In genomic region chr4:26543833-26544232, GRCm38 (mm10) we compare ENCODE assay signal across 8 mouse cellular contexts.
A peak's percentile ranks its signal among the peaks of the same experiment; 100 is the strongest.
DNase-seq lines count a peak whose midpoint lies in the region; ATAC-seq and TF ChIP-seq lines count a peak whose summit lies in the region.

No protein-coding gene starts in this region.

- peak; percentile 81 for DNase-seq in kidney, postnatal 0 days (ENCODE audit: low spot score)
- peak; percentile 34 for DNase-seq in MEL-GATA-1-ER (ENCODE audit: extremely low read depth, low read depth)
- DNase-seq in embryonic facial prominence, embryonic 14.5 days (ENCODE audit: low spot score): peak; percentile 88
- DNase-seq in urinary bladder, postnatal 14 days (ENCODE audit: low spot score): no peak
- DNase-seq in ovary, postnatal 10 days (ENCODE audit: low spot score): no peak

- no peak for ATAC-seq in kidney, postnatal 0 days (replicated peaks; ENCODE audit: low FRiP score, low read depth)
- ATAC-seq in kidney, embryonic 15.5 days (replicated peaks; ENCODE audit: low FRiP score): no peak
- ATAC-seq in embryonic facial prominence, embryonic 14.5 days (ENCODE audit: low read depth): no peak
- ATAC-seq in midbrain, embryonic 15.5 days (replicated peaks): peak; percentile 80; the same call in 1 of the 2 replicates
- no peak for ATAC-seq in granulocyte monocyte progenitor cell, adult 5-6 weeks (replicated peaks; ENCODE audit: poor library complexity, severe bottlenecking)

- H3K9me3 ChIP-seq in kidney, postnatal 0 days (replicated peaks; ENCODE audit: low read length): no peaks in the 10 kb centered on the region
- no peaks in the 10 kb centered on the region for H3K9me3 ChIP-seq in kidney, embryonic 15.5 days (replicated peaks)
- no peaks in the 10 kb centered on the region for H3K9me3 ChIP-seq in embryonic facial prominence, embryonic 14.5 days (ENCODE audit: control insufficient read depth, low read length)
- H3K9me3 ChIP-seq in midbrain, embryonic 15.5 days: no peaks in the 10 kb centered on the region

- H3K27me3 ChIP-seq in kidney, postnatal 0 days (ENCODE audit: insufficient read depth, low read length): no peaks in the 10 kb centered on the region
- H3K27me3 ChIP-seq in kidney, embryonic 15.5 days: no peaks in the 10 kb centered on the region
- no peaks in the 10 kb centered on the region for H3K27me3 ChIP-seq in embryonic facial prominence, embryonic 14.5 days (replicated peaks; ENCODE audit: control insufficient read depth, insufficient read depth, low read length)
- no peaks in the 10 kb centered on the region for H3K27me3 ChIP-seq in midbrain, embryonic 15.5 days (replicated peaks)

- no peaks in the 10 kb centered on the region for H3K36me3 ChIP-seq in kidney, postnatal 0 days (ENCODE audit: insufficient read depth, low read length)
- no peaks in the 10 kb centered on the region for H3K36me3 ChIP-seq in kidney, embryonic 15.5 days
- H3K36me3 ChIP-seq in embryonic facial prominence, embryonic 14.5 days (ENCODE audit: control insufficient read depth, insufficient read depth, low read length): no peaks in the 10 kb centered on the region
- no peaks in the 10 kb centered on the region for H3K36me3 ChIP-seq in midbrain, embryonic 15.5 days (replicated peaks)

- no peaks in the 10 kb centered on the region for H3K4me1 ChIP-seq in kidney, postnatal 0 days (replicated peaks; ENCODE audit: insufficient read depth, low read length)
- no peaks in the 10 kb centered on the region for H3K4me1 ChIP-seq in kidney, embryonic 15.5 days
- H3K4me1 ChIP-seq in embryonic facial prominence, embryonic 14.5 days (ENCODE audit: control insufficient read depth, insufficient read depth, low read length): no peaks in the 10 kb centered on the region
- H3K4me1 ChIP-seq in midbrain, embryonic 15.5 days: no peaks in the 10 kb centered on the region

- H3K4me2 ChIP-seq in kidney, postnatal 0 days (ENCODE audit: low read length): no peak overlapping the region
- H3K4me2 ChIP-seq in kidney, embryonic 15.5 days: no peak overlapping the region
- H3K4me2 ChIP-seq in embryonic facial prominence, embryonic 14.5 days (ENCODE audit: low read depth, low read length): no peak overlapping the region
- H3K4me2 ChIP-seq in midbrain, embryonic 15.5 days: no peak overlapping the region

- WGBS in kidney, postnatal 0 days: 43% methylated on average over 1 of the region's 1 CpGs
- 32% methylated on average over 1 of the region's 1 CpGs for WGBS in kidney, embryonic 15.5 days
- WGBS in embryonic facial prominence, embryonic 14.5 days: 24% methylated on average over 1 of the region's 1 CpGs
- WGBS in midbrain, embryonic 15.5 days: 44% methylated on average over 1 of the region's 1 CpGs

- TF ChIP-seq CTCF in kidney, postnatal 0 days (IDR thresholded peaks at IDR 0.05; ENCODE audit: low read depth): peak; percentile 69

- no peak overlapping the region for H3K4me3 ChIP-seq in kidney, postnatal 0 days (replicated peaks; ENCODE audit: low read depth, low read length)
- H3K4me3 ChIP-seq in kidney, embryonic 15.5 days (replicated peaks): no peak overlapping the region
- no peak overlapping the region for H3K4me3 ChIP-seq in embryonic facial prominence, embryonic 14.5 days (ENCODE audit: low read depth, low read length)
- H3K4me3 ChIP-seq in midbrain, embryonic 15.5 days: no peak overlapping the region

- no peak overlapping the region for H3K9ac ChIP-seq in kidney, postnatal 0 days (ENCODE audit: low read depth, low read length)
- H3K9ac ChIP-seq in kidney, embryonic 15.5 days: no peak overlapping the region
- no peak overlapping the region for H3K9ac ChIP-seq in embryonic facial prominence, embryonic 14.5 days (ENCODE audit: low read depth, low read length)
- no peak overlapping the region for H3K9ac ChIP-seq in midbrain, embryonic 15.5 days

- H3K27ac ChIP-seq in kidney, postnatal 0 days: no peak overlapping the region
- H3K27ac ChIP-seq in kidney, embryonic 15.5 days: no peak overlapping the region
- H3K27ac ChIP-seq in embryonic facial prominence, embryonic 14.5 days (replicated peaks; ENCODE audit: low read depth, low read length): no peak overlapping the region
- H3K27ac ChIP-seq in midbrain, embryonic 15.5 days: no peak overlapping the region

Comparison
In these comparisons a context has a peak if more than half of its experiments do, and no peak if none do; other contexts are left out.
1. DNase-seq: peak in kidney, postnatal 0 days (single experiment), MEL-GATA-1-ER (single experiment) and embryonic facial prominence, embryonic 14.5 days (single experiment); none in urinary bladder, postnatal 14 days (single experiment) and ovary, postnatal 10 days (single experiment).